14 mouse cellular contexts compared by ENCODE assay signal in genomic region chr9:103357893-103358292, GRCm38 (mm10). TPM values are rescaled to one million over a fixed set of nuclear protein-coding genes. Genes with fewer than 3 reads are reported as not detected.
DNase-seq lines count a peak whose midpoint lies in the region; ATAC-seq lines count a peak whose summit lies in the region.
"Had no signal": no experiment of that assay in that cellular context is flagged by ENCODE, and none has a peak within 500 bp of the region (broad histone marks: within the 10 kb centered on the region; RNA-seq: fewer than 3 reads in every experiment).

No protein-coding gene starts in this region.

- no peak overlapping the region for H3K4me3 ChIP-seq in heart, embryonic 13.5 days
- H3K4me3 ChIP-seq: forebrain, embryonic 13.5 days; hindbrain, embryonic 12.5 days; limb, embryonic 10.5 days; neural tube, embryonic 12.5 days had no signal

- H3K4me1 ChIP-seq in heart, embryonic 13.5 days = peaks cover 50% of the 10 kb centered on the region
- H3K4me1 ChIP-seq: neural tube, embryonic 12.5 days had no signal

- no peak overlapping the region for H3K4me2 ChIP-seq in heart, embryonic 13.5 days
- H3K4me2 ChIP-seq: forebrain, embryonic 13.5 days; hindbrain, embryonic 12.5 days; neural tube, embryonic 12.5 days had no signal

- 0 out of 2 replicates have a peak overlapping the region, but pooled peaks have one; percentile 3 for H3K9ac ChIP-seq in heart, embryonic 13.5 days
- H3K9ac ChIP-seq: forebrain, embryonic 13.5 days; hindbrain, embryonic 12.5 days; neural tube, embryonic 12.5 days had no signal

- H3K9me3 ChIP-seq in heart, embryonic 13.5 days = no peaks in the 10 kb centered on the region
- H3K9me3 ChIP-seq: forebrain, embryonic 13.5 days; hindbrain, embryonic 12.5 days; limb, embryonic 10.5 days; neural tube, embryonic 12.5 days had no signal

- intact Hi-C loops in heart, postnatal 25 days (cut with DNase I) = no loop called here

- no peak for DNase-seq in heart, postnatal 25 days (ENCODE audit: low spot score)
- peak; percentile 76 for DNase-seq in 3T3-L1 (ENCODE audit: low read depth, low spot score)
- peak; percentile 42 for DNase-seq in NIH3T3 (ENCODE audit: low read depth)
- peak; percentile 50 for DNase-seq in liver
- DNase-seq in Muller cell, postnatal 12 days (ENCODE audit: inconsistent ontology term) = no peak
- DNase-seq in gastrocnemius, postnatal 25 days = no peak
- DNase-seq in cerebellum, adult 11-12 months = no peak
- DNase-seq: right cerebral cortex, postnatal 4 days had no signal

- H3K27me3 ChIP-seq in heart, embryonic 13.5 days (replicated peaks) = no peaks in the 10 kb centered on the region
- H3K27me3 ChIP-seq: forebrain, embryonic 13.5 days; hindbrain, embryonic 12.5 days; neural tube, embryonic 12.5 days had no signal

- peak overlapping the region; percentile 69 for H3K27ac ChIP-seq in heart, embryonic 13.5 days (replicated peaks)
- H3K27ac ChIP-seq: forebrain, embryonic 13.5 days; hindbrain, embryonic 12.5 days; limb, embryonic 10.5 days; neural tube, embryonic 12.5 days had no signal

- no peak for ATAC-seq in heart, embryonic 13.5 days (ENCODE audit: extremely low read depth, insufficient number of reproducible peaks, low FRiP score, low TSS enrichment)
- ATAC-seq: forebrain, embryonic 13.5 days had no signal

- peaks cover 71% of the 10 kb centered on the region for H3K36me3 ChIP-seq in heart, embryonic 13.5 days

RNA-seq across cellular contexts. Expression of gene Cdv3, which starts 7.7 kb away (rescaled TPM):
- polyA plus RNA-seq in heart, embryonic 13.5 days (2015; fragmentation: Nextera tagmentation; extraction: Ambion mirVana) = 87.5 and 92.2 TPM in 2 replicates
- 100 to 1,000 TPM; 102 to 104 TPM for total RNA-seq in heart, postnatal 25 days (2021)
- total RNA-seq in gastrocnemius, postnatal 25 days (2021) = 100 to 1,000 TPM; 144 to 162 TPM

RNA-seq across cellular contexts. Expression of gene Topbp1, which starts 52.9 kb away (rescaled TPM):
- polyA plus RNA-seq in heart, embryonic 13.5 days (2015; fragmentation: Nextera tagmentation; extraction: Ambion mirVana) = 39.8 and 42.4 TPM in 2 replicates
- total RNA-seq in heart, postnatal 25 days (2021) = 10 to 100 TPM in 1 of 2 experiments, 1 to 10 TPM in 1; 9.8 to 12.2 TPM
- total RNA-seq in gastrocnemius, postnatal 25 days (2021) = 1 to 10 TPM; 5.3 to 8.3 TPM

RNA-seq across cellular contexts. Expression of gene 1300017J02Rik, which starts 53.0 kb away (rescaled TPM):
- polyA plus RNA-seq in heart, embryonic 13.5 days (2015; fragmentation: Nextera tagmentation; extraction: Ambion mirVana) = 2.3 and 3.5 TPM in 2 replicates
- under 1 TPM in 1 of 2 experiments, not detected in 1; 0.14 TPM for total RNA-seq in heart, postnatal 25 days (2021)
- not detected for total RNA-seq in gastrocnemius, postnatal 25 days (2021)
- polyA plus RNA-seq: large intestine, adult 2 months had no signal

Comparison
In these comparisons a context has a peak if more than half of its experiments do, and no peak if none do; other contexts are left out.
1. DNase-seq: peak in 3T3-L1 (single experiment), NIH3T3 (single experiment) and liver (single experiment); none in heart, postnatal 25 days (single experiment), Muller cell, postnatal 12 days (single experiment), gastrocnemius, postnatal 25 days (single experiment) and cerebellum, adult 11-12 months (single experiment).